Mouse (Mus musculus) CH12.LX (cell line): ENCODE measurements around the gene Cd46. TPM values are rescaled to one million over a fixed set of nuclear protein-coding genes. Genes with fewer than 3 reads are reported as not detected.

Experiments
- DNase-seq: peaks from one replicate; pipeline ENCODE4 v3.0.0-alpha.2; 2013; ENCODE audit errors: extremely low read depth
- H3K27ac ChIP-seq: 2 replicates; pipeline ENCODE4 v1.5.1; 2012; ENCODE audit warnings: low read depth, mild to moderate bottlenecking, control low read depth, moderate library complexity; ENCODE audit not compliant: insufficient read depth
- H3K27me3 ChIP-seq: replicated peaks from 2 replicates; pipeline ENCODE3; 2012; ENCODE audit warnings: inconsistent platforms
- H3K36me3 ChIP-seq, 2 experiments: replicated peaks in 1 of 2; 2 replicates each; pipeline versions ENCODE3 to v1.6.1; 2012; ENCODE audit warnings: inconsistent platforms in 1 of 2, low read length in 1 of 2, mild to moderate bottlenecking in 1 of 2, mixed read lengths in 1 of 2, moderate library complexity in 1 of 2; ENCODE audit not compliant: control insufficient read depth in 1 of 2, insufficient read depth in 1 of 2
- H3K4me1 ChIP-seq, 2 experiments: 2 replicates each; pipeline ENCODE4 v1.6.1; 2012; ENCODE audit warnings: inconsistent platforms in 1 of 2, moderate library complexity in 1 of 2; ENCODE audit not compliant: insufficient read depth in 2 of 2, control insufficient read depth in 1 of 2
- H3K4me2 ChIP-seq: 2 replicates; pipeline ENCODE4 v1.6.1; 2012; ENCODE audit warnings: low read depth, mild to moderate bottlenecking, control low read depth; ENCODE audit not compliant: poor library complexity, insufficient read depth, severe bottlenecking
- H3K4me3 ChIP-seq, 3 experiments: fragments of 150-350 bp in 1 of 3; sonication (generic) in 1 of 3; replicated peaks in 1 of 3; 2 replicates each; pipeline versions ENCODE3 to v1.5.1; 2011 to 2012; ENCODE audit warnings: low read depth in 2 of 3, low read length in 2 of 3, mild to moderate bottlenecking in 2 of 3, moderate library complexity in 2 of 3, control low read depth in 1 of 3, improper control_type of control experiment in 1 of 3, inconsistent platforms in 1 of 3, mixed read lengths in 1 of 3; ENCODE audit not compliant: poor library complexity in 1 of 3
- H3K79me2 ChIP-seq: replicated peaks from 2 replicates; pipeline ENCODE4 v1.6.1; 2012; ENCODE audit warnings: mild to moderate bottlenecking, moderate library complexity; ENCODE audit not compliant: control insufficient read depth, poor library complexity, insufficient read depth, severe bottlenecking; ENCODE audit errors: extremely low read depth
- H3K9ac ChIP-seq: 2 replicates; pipeline ENCODE4 v1.6.1; 2012; ENCODE audit warnings: low read depth, mild to moderate bottlenecking, control low read depth, moderate library complexity; ENCODE audit not compliant: insufficient read depth
- H3K9me3 ChIP-seq: replicated peaks from 2 replicates; pipeline ENCODE3; 2012; ENCODE audit warnings: low read length, inconsistent platforms, mixed read lengths
- CHD1 ChIP-seq: IDR thresholded peaks from 2 replicates; pipeline ENCODE4 v1.6.1; 2012; ENCODE audit warnings: low read depth, low read length, improper control_type of control experiment, inconsistent platforms
- CTCF ChIP-seq, 2 experiments: IDR thresholded peaks in 1 of 2; conservative IDR thresholded peaks in 1 of 2; 2 replicates each; pipeline ENCODE4 v1.5.1; 2011 to 2012; ENCODE audit warnings: low read depth in 2 of 2, low read length in 2 of 2, improper control_type of control experiment in 1 of 2, inconsistent platforms in 1 of 2, mild to moderate bottlenecking in 1 of 2, moderate library complexity in 1 of 2
- ELF1 ChIP-seq: IDR thresholded peaks from 2 replicates; pipeline ENCODE4 v1.6.1; 2014; ENCODE audit warnings: low read depth, mild to moderate bottlenecking, inconsistent platforms, low read length, improper control_type of control experiment
- EP300 ChIP-seq: IDR thresholded peaks from 2 replicates; pipeline ENCODE4 v1.6.1; 2011; ENCODE audit warnings: low read length, improper control_type of control experiment
- HCFC1 ChIP-seq: IDR thresholded peaks from 2 replicates; pipeline ENCODE4 v1.6.1; 2012; ENCODE audit warnings: low read depth, mild to moderate bottlenecking, inconsistent platforms, low read length, improper control_type of control experiment
- IRF4 ChIP-seq: IDR thresholded peaks from 2 replicates; pipeline ENCODE4 v1.6.1; 2014; ENCODE audit warnings: low read depth, mild to moderate bottlenecking, inconsistent platforms, low read length, improper control_type of control experiment
- JUND ChIP-seq: conservative IDR thresholded peaks from 2 replicates; pipeline ENCODE4 v1.6.1; 2011; ENCODE audit warnings: low read depth, low read length, improper control_type of control experiment
- MAX ChIP-seq: IDR thresholded peaks from 2 replicates; pipeline ENCODE4 v1.6.1; 2011; ENCODE audit warnings: low read length, improper control_type of control experiment
- MXI1 ChIP-seq: IDR thresholded peaks from 2 replicates; pipeline ENCODE4 v1.6.1; 2011; ENCODE audit warnings: mild to moderate bottlenecking, low read depth, low read length, improper control_type of control experiment
- MYC ChIP-seq: IDR thresholded peaks from 2 replicates; pipeline ENCODE4 v1.6.1; 2011; ENCODE audit warnings: low read depth, mild to moderate bottlenecking, improper control_type of control experiment, low read length
- POLR2A ChIP-seq: IDR thresholded peaks from 2 replicates; pipeline ENCODE4 v1.6.1; 2011; ENCODE audit warnings: low read depth, mild to moderate bottlenecking, improper control_type of control experiment, low read length
- POLR2AphosphoS2 ChIP-seq: IDR thresholded peaks from 2 replicates; pipeline ENCODE4 v1.6.1; 2011; ENCODE audit warnings: low read depth, low read length, improper control_type of control experiment
- SMC3 ChIP-seq: IDR thresholded peaks from 2 replicates; pipeline ENCODE4 v1.6.1; 2011; ENCODE audit warnings: low read depth, low read length, improper control_type of control experiment
- TCF12 ChIP-seq: IDR thresholded peaks from 2 replicates; pipeline ENCODE4 v1.6.1; 2014; ENCODE audit warnings: low read depth, mild to moderate bottlenecking, inconsistent platforms, low read length, improper control_type of control experiment
- UBTF ChIP-seq: IDR thresholded peaks from 2 replicates; pipeline ENCODE4 v1.6.1; 2012; ENCODE audit warnings: low read depth, mild to moderate bottlenecking, inconsistent platforms, low read length, improper control_type of control experiment, moderate library complexity
- USF2 ChIP-seq: conservative IDR thresholded peaks from 2 replicates; pipeline ENCODE4 v1.6.1; 2011; ENCODE audit warnings: low read depth, low read length, improper control_type of control experiment
- ZKSCAN1 ChIP-seq: IDR thresholded peaks from 2 replicates; pipeline ENCODE4 v1.6.1; 2012; ENCODE audit warnings: low read depth, inconsistent platforms, low read length, improper control_type of control experiment, borderline replicate concordance
- ZNF384 ChIP-seq: IDR thresholded peaks from 2 replicates; pipeline ENCODE4 v1.6.1; 2012; ENCODE audit warnings: low read depth, low read length, improper control_type of control experiment, inconsistent platforms
- dilution Hi-C: fragments of 300-500 bp; cut with MboI; formaldehyde crosslinking; loops from 2 replicates; pipeline ENCODE4 v1.14.3; 2020; ENCODE audit warnings: low sequenced_read_pairs; ENCODE audit not compliant: extremely low pct_unique_long_range_greater_than_20kb, extremely low pct_ligation_motif_present
- in situ Hi-C: fragments of 300-500 bp; cut with MboI; formaldehyde crosslinking; loops from 3 replicates; pipeline ENCODE4 v1.14.3; 2019; ENCODE audit warnings: low sequenced_read_pairs, low pct_ligation_motif_present, low pct_unique_long_range_greater_than_20kb, mixed read lengths
- polyA plus RNA-seq: library from polyadenylated mRNA; unstranded; fragments of >175 nt; gene quantifications from 2 replicates; pipeline ENCODE4 v1.2.1, GENCODE M21; 2012; ENCODE audit warnings: low read depth; ENCODE audit not compliant: insufficient read length
- total RNA-seq, 2 experiments: library from RNA; depleted of rRNA; stranded (reverse); fragments of 300-350 nt in 1 of 2; fragments of >200 nt in 1 of 2; gene quantifications; 2 replicates each; pipeline ENCODE4 v1.2.3; 2012 to 2014

The Cd46 gene
- total and polyA plus RNA-seq, 3 experiments: 0.38 to 1.5 (median 1.4) TPM

GRCm38 (mm10) chr1:195023848-195024247, 68.2 kb downstream of the Cd46 start:
- Histone ChIP-seq H3K4me1 (peaks cover 0 to 6% of the 10 kb centered on the region in 2 experiments; a peak in 1 of 4 replicates), H3K4me3 (no peak overlapping the region), H3K9ac (no peak overlapping the region), H3K27ac (no peak overlapping the region), H3K4me2 (no peak overlapping the region), H3K9me3 (no peaks in the 10 kb centered on the region), H3K36me3 (peaks cover 11 to 31% of the 10 kb centered on the region in 2 experiments), H3K79me2 (no peaks in the 10 kb centered on the region), H3K27me3 (no peaks in the 10 kb centered on the region)
- in situ Hi-C loops (no loop called here), dilution Hi-C loops (no loop called here)
- TF ChIP-seq MYC: no peak
- no peak for TF ChIP-seq MAX
- no peak for TF ChIP-seq UBTF
- TF ChIP-seq MXI1: no peak
- no peak for TF ChIP-seq POLR2AphosphoS2
- no peak for TF ChIP-seq HCFC1
- no peak for TF ChIP-seq CHD1
- no peak for TF ChIP-seq SMC3
- no peak for TF ChIP-seq EP300
- no peak for TF ChIP-seq POLR2A
- DNase-seq: no peak

GRCm38 (mm10) chr1:195021831-195022230, 70.2 kb downstream of the Cd46 start:
- Histone ChIP-seq H3K9me3 (no peaks in the 10 kb centered on the region), H3K4me1 (peaks cover 4 to 5% of the 10 kb centered on the region in 2 experiments), H3K27ac (no peak overlapping the region), H3K79me2 (no peaks in the 10 kb centered on the region), H3K27me3 (no peaks in the 10 kb centered on the region), H3K4me2 (no peak overlapping the region), H3K9ac (no peak overlapping the region), H3K4me3 (no peak overlapping the region), H3K36me3 (peaks cover 4 to 29% of the 10 kb centered on the region in 2 experiments)
- TF ChIP-seq IRF4: no peak
- dilution Hi-C loops (no loop called here), in situ Hi-C loops (no loop called here)
- no peak for DNase-seq

- peaks cover 7 to 29% of the 10 kb centered on the region in 2 experiments for H3K4me1 ChIP-seq
- H3K27ac ChIP-seq: no peak overlapping the region
- H3K4me2 ChIP-seq: no peak overlapping the region
- no peaks in the 10 kb centered on the region for H3K27me3 ChIP-seq
- no peak overlapping the region for H3K9ac ChIP-seq
- peaks cover 4 to 16% of the 10 kb centered on the region in 2 experiments for H3K36me3 ChIP-seq
- DNase-seq: no peak
- in situ Hi-C loops (no loop called here), dilution Hi-C loops (no loop called here)
- H3K4me3 ChIP-seq: no peak overlapping the region
- H3K79me2 ChIP-seq: no peaks in the 10 kb centered on the region
- TF ChIP-seq ZKSCAN1 (no peak), JUND (no peak), ZNF384 (no peak), CTCF (conservative IDR thresholded peaks at IDR 0.05 in 1 of 2, IDR thresholded peaks at IDR 0.05 in 1 of 2; ENCODE audit: low read depth in 2 of 2, low read length in 2 of 2) (no peak), CHD1 (no peak), USF2 (no peak), POLR2A (no peak), TCF12 (no peak), ELF1 (no peak), MAX (no peak)
- no peaks in the 10 kb centered on the region for H3K9me3 ChIP-seq
Measured at GRCm38 (mm10) chr1:195019062-195019600, 72.9 kb downstream of the Cd46 start.
